Mouse (Mus musculus): ENCODE results near the gene Aldh1l1. TPM values are rescaled to one million over a fixed set of nuclear protein-coding genes. Genes with fewer than 3 reads are reported as not detected.

Aldh1l1 gene
- total RNA-seq, 1 experiment from 2014 or later, result 18.0 TPM

DNA sequence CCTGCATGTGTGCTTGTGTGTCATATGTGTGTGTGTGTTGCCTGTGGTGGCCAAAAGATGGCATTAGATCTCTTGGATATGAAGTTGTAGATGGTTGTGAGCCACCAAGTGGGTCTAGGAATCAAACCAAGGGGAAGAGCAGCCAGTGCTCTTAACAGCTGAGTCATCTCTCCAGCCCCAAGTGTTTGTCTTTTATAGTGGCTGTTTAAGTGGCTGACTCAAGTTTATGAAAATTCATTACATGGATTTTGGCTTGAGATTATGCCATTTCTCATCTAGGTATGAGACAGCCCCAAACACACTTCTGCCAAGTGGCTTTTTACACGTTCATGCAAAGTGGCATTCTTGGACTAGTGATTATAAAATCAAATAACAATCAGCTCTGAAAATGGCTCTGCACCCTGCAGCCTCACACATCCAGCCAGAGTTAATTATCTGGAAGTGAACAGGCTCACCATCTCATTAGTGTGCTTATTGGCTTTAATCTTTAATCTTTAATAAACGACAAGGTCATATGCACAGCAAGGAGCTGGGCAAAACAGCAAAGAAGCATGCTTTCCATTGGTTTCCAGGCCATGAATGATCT lies 43.3 kb downstream of the Aldh1l1 start:
- ATAC-seq (replicated peaks in 1 of 2; ENCODE audit: insufficient read depth in 1 of 2, low FRiP score in 2 of 2, low TSS enrichment in 1 of 2, low read depth in 1 of 2, poor library complexity in 2 of 2, severe bottlenecking in 2 of 2), result no peak

DNA sequence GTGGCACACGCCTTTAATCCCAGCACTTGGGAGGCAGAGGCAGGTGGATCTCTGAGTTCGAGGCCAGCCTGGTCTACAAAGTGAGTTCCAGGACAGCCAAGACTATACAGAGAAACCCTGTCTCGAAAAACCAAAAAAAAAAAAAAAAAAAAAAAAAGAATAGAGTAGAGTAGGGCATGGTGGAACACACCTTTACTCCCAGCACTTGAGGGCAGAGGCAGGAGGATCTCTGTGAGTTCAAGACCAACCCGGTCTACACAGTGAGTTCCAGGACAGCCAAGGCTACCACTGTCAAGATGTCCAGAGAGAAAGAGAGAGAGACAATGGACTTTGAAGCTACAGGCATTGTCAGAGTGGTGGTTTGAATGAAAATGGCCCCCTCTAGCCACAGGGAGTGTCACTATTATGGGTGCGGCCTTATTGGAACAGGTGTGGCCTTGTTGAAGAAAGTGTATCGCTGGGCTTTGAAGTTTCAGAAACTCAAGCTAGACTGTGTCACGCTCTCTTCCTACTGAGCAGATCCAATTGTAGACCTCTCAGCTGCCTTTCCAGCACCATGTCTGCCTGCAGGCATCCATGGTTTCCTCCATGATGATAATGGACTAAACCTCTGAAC lies 46.5 kb downstream of the Aldh1l1 start:
- no peak for ATAC-seq (replicated peaks in 1 of 2; ENCODE audit: insufficient read depth in 1 of 2, low FRiP score in 2 of 2, low TSS enrichment in 1 of 2, low read depth in 1 of 2, poor library complexity in 2 of 2, severe bottlenecking in 2 of 2)

DNA sequence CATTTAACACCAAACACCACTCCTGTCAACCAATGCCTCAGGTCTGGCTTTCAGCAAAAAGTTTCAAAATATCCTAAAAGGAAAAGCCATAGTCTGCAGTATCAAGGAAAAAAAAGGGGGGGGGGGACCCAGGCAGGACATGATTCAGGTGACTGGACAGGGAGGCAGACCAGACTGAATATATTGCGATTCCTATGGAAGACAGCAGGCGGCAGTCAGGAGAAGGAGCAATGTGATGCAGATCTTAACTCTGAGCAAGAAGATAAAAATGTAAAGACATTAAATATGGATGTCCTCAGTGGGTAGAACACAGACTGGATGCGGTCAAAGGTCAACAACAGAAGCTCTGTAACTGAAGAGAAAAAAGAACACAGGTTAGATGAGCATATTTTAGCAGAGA lies 47.3 kb downstream of the Aldh1l1 start:
- ATAC-seq (replicated peaks in 1 of 2; ENCODE audit: insufficient read depth in 1 of 2, low FRiP score in 2 of 2, low TSS enrichment in 1 of 2, low read depth in 1 of 2, poor library complexity in 2 of 2, severe bottlenecking in 2 of 2), result no peak

DNA sequence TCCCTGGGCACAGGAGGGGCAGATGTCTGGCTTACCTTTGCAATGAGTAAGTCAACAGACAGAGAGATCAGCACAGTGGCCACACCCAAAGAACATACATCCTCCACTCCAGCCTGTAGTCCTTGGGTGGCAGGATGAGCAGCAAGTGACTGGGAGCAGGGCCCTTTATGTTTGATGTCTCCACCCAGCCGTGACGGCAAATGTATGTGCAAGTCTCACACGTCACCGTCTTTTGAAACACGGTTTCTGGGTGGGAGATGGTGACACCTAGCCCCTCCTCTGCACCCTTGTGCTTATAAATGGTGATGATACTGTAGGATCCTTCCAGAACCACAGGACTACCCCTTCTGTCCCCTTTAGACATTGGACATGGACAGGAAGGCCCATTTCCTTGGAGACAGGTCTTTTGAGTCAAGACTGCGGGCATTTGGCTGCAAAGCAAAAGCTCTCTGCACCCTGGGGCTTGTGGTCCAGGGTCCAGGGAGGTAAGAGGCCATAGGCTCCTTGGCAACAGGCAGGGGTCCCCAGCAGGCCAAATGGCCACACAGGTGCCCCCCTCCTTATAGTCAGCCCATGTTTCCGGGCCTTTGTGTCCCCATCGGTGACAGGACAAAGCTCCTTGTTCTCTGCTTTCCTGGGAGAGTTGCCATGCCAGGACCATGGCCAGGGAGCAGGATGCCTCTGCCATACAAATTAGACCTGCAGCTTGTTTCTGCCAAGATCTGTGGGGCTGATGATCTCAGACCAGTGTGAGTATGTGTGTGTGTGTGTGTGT lies 48.7 kb downstream of the Aldh1l1 start:
- no peak for ATAC-seq (replicated peaks in 1 of 2; ENCODE audit: insufficient read depth in 1 of 2, low FRiP score in 2 of 2, low TSS enrichment in 1 of 2, low read depth in 1 of 2, poor library complexity in 2 of 2, severe bottlenecking in 2 of 2)

DNA sequence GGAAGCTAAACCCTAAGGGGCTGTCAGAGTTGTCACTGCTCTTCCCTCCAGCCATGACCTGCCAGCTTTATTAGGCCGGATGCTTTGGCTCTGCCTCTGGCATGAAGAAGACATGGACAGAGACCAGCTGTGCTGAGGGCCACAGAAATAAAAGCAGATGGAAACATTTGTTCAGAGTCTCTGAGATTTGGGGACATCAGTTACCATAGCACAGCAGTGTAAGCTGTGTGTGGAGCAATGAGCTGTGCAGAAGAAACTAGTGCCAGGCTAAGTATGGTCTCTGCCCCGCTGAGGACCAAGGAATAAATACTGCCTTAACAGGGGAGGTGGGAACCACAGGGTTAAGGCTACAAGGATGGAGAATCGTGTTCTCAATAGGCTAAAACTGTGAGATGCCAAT lies 50.6 kb downstream of the Aldh1l1 start:
- no peak for ATAC-seq (replicated peaks in 1 of 2; ENCODE audit: insufficient read depth in 1 of 2, low FRiP score in 2 of 2, low TSS enrichment in 1 of 2, low read depth in 1 of 2, poor library complexity in 2 of 2, severe bottlenecking in 2 of 2)

DNA sequence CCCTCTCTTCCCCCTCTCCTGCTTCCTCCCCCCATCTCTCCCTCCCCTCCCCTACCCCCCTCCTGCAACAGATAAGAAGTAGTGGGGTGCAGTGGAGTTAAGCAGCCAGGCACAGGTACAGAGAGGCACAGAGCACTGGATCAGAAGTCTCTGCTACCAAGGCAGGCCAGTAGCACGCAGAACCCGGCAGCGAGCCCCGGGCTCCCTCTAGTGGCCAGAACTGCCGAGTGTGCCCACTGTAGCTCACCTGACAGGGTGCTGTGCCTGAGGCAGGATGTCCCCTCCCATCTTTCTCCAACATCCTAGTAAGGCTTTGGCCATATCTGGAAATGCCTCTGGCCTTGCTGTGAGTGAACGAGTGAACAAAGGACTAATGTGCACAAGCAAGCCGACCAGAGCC lies 51.7 kb downstream of the Aldh1l1 start:
- ATAC-seq (replicated peaks in 1 of 2; ENCODE audit: insufficient read depth in 1 of 2, low FRiP score in 2 of 2, low TSS enrichment in 1 of 2, low read depth in 1 of 2, poor library complexity in 2 of 2, severe bottlenecking in 2 of 2), result peak; percentile 88 to 90

DNA sequence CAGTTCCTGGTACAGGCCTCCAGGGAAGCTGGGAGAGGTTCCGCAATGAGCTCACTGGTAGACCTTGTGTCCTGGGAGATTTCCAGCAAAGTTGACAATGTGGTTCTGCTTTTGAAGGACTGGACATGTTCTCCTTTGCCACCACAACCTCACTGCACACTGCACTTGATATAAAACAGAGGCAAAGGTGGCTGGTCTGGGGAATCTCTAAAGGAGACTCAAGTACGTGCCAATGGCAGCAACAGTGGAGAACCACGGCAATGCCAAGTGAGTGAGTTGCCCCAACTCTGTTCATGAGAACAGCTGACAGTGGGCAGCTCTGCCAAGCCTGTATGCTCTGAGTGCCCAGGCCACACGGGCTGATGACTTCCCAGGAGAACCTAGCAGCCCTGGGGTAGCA lies 53.0 kb downstream of the Aldh1l1 start:
- ATAC-seq (replicated peaks in 1 of 2; ENCODE audit: insufficient read depth in 1 of 2, low FRiP score in 2 of 2, low TSS enrichment in 1 of 2, low read depth in 1 of 2, poor library complexity in 2 of 2, severe bottlenecking in 2 of 2), result no peak

DNA sequence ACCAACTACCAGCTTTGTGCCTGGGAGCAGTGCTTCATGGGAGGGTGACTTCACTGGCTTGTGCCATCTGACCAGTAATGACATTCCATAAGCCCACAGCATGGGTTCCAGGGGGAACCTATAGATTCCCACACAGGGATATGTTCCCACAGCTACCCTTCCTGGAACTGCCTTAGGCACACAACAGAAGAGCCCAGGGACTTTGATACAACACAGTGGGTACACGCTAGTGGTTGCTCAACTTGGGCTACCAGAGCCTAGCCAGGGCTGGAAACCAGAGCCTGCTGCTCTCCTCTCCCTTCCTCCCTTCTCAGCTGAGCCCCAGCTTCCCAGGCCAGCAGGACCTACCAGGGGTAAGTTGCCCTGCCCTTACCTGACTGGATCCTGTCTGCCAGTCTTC lies 54.3 kb downstream of the Aldh1l1 start:
- no peak for ATAC-seq (replicated peaks in 1 of 2; ENCODE audit: insufficient read depth in 1 of 2, low FRiP score in 2 of 2, low TSS enrichment in 1 of 2, low read depth in 1 of 2, poor library complexity in 2 of 2, severe bottlenecking in 2 of 2)

DNA sequence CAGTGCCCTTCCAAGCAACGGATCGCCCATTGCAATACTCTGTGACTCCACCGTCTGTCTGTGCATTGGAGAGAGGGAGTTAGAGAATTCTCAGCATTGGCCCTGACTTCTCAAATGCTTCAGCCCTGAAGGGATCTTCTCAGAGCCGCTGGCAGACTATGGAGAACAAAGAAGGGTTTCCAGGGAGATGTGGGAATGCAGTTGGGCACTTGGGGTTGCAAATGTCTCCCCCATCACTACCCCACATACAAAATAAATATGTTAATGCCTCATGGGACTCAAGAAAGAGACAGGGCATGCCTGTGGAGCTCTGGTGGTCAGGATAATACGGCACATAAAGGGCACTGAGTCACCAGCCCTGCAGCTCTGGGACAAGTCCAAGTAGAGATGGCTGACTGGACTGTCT lies 55.1 kb downstream of the Aldh1l1 start:
- ATAC-seq (replicated peaks in 1 of 2; ENCODE audit: insufficient read depth in 1 of 2, low FRiP score in 2 of 2, low TSS enrichment in 1 of 2, low read depth in 1 of 2, poor library complexity in 2 of 2, severe bottlenecking in 2 of 2), result no peak

DNA sequence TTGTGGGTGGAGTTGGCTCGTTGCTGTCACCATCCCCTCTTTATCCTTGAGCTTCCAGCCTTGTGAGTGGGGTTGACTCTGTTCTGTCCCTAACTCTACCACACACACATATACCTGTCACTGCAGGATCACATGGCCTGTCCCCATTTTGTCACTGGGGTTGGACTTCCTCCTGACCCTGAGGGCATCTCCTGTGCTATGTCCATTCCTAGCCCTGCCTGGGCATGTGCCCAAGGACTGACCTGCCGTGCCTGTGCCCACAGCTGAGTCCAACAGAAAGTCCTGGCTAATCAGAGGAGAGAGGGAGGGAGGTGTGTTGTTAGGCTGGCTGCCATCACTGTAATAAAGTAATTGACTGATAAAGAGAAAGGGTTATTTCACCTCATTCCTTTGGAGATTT lies 58.2 kb downstream of the Aldh1l1 start:
- ATAC-seq (replicated peaks in 1 of 2; ENCODE audit: insufficient read depth in 1 of 2, low FRiP score in 2 of 2, low TSS enrichment in 1 of 2, low read depth in 1 of 2, poor library complexity in 2 of 2, severe bottlenecking in 2 of 2), result no peak

DNA sequence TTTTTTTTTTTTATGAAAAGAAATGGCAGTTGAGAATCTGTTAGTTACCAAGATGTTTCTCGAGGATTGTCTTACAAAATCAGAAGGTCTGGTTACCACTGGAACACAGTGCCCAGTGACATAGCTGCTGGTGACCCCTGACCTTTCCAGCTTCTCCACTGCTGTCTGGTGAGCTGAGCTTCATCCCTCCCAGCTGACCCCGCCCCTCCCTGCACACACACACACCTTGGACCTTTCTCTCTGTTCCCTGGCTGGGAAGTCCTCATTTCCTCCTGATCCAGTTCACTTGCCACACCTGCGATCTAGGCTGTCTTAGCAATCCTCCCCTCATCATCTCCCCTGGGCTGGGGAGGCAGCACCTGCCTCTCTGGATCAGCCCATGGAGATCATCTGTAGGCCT lies 60.0 kb downstream of the Aldh1l1 start:
- no peak for ATAC-seq (replicated peaks in 1 of 2; ENCODE audit: insufficient read depth in 1 of 2, low FRiP score in 2 of 2, low TSS enrichment in 1 of 2, low read depth in 1 of 2, poor library complexity in 2 of 2, severe bottlenecking in 2 of 2)

DNA sequence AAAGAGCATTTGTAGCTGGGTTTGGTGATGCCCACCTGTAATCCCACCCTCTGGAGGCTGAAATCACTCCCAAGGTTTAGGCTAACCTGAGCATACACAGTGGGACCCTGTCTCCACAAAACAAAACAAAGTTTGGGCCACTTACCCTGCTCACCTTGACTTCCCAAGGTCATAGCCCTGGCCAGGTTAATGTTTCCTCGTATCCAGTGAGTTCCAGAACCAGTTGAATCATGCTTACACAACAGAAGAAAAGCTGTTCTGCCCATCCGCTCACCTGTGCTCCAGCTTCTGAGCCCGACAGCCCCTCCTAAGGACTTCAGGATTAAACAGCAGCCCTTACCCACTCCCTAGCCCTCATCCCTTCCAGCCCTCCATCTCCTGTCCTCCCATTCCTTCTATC lies 60.8 kb downstream of the Aldh1l1 start:
- no peak for ATAC-seq (replicated peaks in 1 of 2; ENCODE audit: insufficient read depth in 1 of 2, low FRiP score in 2 of 2, low TSS enrichment in 1 of 2, low read depth in 1 of 2, poor library complexity in 2 of 2, severe bottlenecking in 2 of 2)

DNA sequence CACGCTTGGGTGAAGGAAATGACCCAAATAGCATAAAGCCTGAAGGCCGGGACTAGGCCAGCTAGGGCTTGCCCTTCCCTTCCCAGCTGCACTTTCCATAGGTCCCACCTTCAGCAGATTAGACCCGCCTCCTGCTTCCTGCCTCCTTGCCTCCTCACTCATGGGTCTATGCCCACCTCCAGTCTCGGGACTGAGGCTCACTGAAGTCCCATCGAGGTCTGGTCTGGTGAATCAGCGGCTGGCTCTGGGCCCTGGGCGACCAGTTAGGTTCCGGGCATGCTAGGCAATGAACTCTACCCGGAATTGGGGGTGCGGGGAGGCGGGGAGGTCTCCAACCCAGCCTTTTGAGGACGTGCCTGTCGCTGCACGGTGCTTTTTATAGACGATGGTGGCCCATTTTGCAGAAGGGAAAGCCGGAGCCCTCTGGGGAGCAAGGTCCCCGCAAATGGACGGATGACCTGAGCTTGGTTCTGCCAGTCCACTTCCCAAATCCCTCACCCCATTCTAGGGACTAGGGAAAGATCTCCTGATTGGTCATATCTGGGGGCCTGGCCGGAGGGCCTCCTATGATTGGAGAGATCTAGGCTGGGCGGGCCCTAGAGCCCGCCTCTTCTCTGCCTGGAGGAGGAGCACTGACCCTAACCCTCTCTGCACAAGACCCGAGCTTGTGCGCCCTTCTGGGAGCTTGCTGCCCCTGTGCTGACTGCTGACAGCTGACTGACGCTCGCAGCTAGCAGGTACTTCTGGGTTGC lies 64.1 kb downstream of the Aldh1l1 start:
- peak; percentile 87 to 89 for ATAC-seq (replicated peaks in 1 of 2; ENCODE audit: insufficient read depth in 1 of 2, low FRiP score in 2 of 2, low TSS enrichment in 1 of 2, low read depth in 1 of 2, poor library complexity in 2 of 2, severe bottlenecking in 2 of 2)

DNA sequence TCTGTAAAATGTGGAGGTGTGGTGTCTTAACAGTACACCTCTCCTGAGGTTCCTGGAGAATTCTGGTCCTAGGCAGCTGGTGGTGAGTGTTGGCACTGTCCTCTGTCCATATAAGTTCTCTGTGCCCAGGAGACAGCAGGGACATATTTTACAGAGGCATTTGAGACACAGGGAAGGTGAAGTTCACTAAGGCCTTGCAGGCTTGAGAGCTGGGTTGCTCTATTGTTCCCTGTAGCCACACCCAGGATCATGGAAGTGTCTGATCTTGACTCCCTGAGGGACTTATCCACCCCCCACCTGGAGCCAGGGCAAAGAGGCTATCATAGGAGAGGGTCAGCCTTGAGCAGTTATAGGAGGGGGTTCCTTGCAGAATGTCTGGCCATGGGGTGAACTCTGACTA lies 65.0 kb downstream of the Aldh1l1 start:
- no peak for ATAC-seq (replicated peaks in 1 of 2; ENCODE audit: insufficient read depth in 1 of 2, low FRiP score in 2 of 2, low TSS enrichment in 1 of 2, low read depth in 1 of 2, poor library complexity in 2 of 2, severe bottlenecking in 2 of 2)

DNA sequence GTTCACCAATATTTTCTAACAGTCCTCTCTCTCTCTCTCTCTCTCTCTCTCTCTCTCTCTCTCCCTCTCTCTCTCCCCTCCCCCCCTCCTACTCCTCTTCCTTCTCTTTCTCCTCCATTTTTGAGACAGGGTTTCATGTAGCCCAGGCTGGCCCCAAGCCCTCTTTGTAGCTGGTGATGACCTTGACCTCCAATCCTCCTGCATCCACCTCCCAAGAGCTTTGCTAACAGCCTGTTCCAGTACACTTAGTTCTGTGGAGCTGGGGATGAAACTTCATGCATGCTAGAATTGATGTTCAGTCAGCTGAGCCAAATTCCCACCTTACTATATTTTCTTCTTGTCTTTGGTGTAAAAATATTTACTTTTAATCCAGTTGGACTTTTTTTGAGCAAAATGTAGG lies 67.0 kb downstream of the Aldh1l1 start:
- no peak for ATAC-seq (replicated peaks in 1 of 2; ENCODE audit: insufficient read depth in 1 of 2, low FRiP score in 2 of 2, low TSS enrichment in 1 of 2, low read depth in 1 of 2, poor library complexity in 2 of 2, severe bottlenecking in 2 of 2)

DNA sequence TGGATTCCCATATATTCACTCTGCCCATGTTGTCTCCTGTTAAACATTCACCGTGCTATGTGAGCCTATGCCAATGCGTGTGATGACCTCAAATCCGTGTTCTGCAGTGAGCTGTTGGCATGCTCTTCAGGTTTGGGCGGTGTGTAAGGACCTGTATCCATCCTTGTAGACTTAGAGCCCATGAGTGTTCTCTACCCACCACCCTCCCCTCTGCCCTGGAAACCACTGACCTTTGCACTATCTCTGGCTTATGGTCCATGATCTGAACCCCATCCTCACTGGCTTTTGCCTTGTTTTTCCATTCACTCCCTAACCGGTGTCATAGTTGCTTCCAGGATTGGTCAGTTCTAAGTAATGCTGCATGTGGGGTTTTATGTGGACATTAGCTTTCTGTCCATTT lies 67.5 kb downstream of the Aldh1l1 start:
- no peak for ATAC-seq (replicated peaks in 1 of 2; ENCODE audit: insufficient read depth in 1 of 2, low FRiP score in 2 of 2, low TSS enrichment in 1 of 2, low read depth in 1 of 2, poor library complexity in 2 of 2, severe bottlenecking in 2 of 2)

DNA sequence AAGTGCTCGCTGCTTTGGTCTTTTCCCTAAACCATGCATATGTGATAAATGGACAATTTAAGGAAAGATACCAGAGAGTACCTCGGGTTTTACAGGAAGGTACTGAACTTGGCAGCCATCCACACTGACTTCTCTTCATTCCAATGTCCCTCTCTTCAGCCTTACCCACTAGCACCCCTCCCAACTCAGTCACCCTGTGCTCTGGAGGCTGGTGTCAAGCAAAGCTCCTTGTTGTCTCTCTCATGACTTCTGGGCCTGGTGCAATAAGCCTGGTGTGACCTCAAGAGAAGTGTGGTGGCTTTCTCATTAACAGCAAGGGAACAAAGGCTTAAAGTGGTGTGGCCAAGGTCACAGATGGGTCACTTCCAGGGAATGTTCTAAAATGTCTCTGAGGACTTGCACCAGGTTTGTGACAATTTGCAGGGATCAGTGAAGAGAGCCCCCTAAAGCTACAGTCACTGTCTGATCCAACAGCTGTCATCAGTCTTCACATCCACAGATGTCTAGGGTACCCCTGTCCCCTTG lies 70.4 kb downstream of the Aldh1l1 start:
- ATAC-seq (replicated peaks in 1 of 2; ENCODE audit: insufficient read depth in 1 of 2, low FRiP score in 2 of 2, low TSS enrichment in 1 of 2, low read depth in 1 of 2, poor library complexity in 2 of 2, severe bottlenecking in 2 of 2), result no peak

DNA sequence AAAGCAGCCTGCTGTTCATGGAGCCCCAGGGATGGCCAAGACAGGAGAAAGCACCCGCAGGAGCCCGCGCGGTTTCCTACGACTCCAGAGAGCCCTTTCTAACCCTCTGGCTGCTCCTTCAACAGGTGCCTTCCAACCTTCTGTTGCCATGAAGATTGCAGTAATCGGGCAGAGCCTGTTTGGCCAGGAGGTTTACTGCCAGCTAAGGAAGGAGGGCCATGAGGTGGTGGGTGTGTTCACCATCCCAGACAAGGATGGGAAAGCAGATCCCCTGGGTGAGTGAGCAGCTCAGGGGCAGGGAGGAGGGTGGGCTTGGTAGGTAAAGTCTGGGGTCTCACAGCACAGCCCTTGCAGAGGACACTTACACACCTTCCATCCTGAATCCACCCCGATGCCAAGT lies 70.8 kb downstream of the Aldh1l1 start:
- ATAC-seq (replicated peaks in 1 of 2; ENCODE audit: insufficient read depth in 1 of 2, low FRiP score in 2 of 2, low TSS enrichment in 1 of 2, low read depth in 1 of 2, poor library complexity in 2 of 2, severe bottlenecking in 2 of 2), result no peak
